Comparison of ENCODE assay signal across 15 mouse cellular contexts in the genomic region with DNA sequence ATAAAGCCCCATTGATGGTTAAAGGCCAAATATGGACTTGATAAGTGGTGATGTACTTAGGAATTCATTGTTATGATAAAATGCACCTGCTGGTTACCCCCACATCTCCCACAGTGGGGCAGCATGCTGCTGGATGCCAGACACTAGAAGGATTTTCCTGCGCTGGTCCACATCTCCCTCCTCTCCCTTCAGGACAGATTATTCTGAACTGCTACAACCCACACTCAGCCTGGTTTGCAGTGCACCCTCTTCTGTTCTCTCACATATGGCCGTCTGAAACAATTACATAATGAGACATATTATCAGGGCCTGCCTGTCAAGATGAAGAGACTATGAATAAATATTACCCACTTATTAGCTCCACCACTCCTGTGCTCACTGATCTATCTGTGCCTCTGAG.
DNase-seq lines count a peak whose midpoint lies in the region; ATAC-seq and TF ChIP-seq lines count a peak whose summit lies in the region.
"Had no signal": no experiment of that assay in that cellular context is flagged by ENCODE, and none has a peak within 500 bp of the region (broad histone marks: within the 10 kb centered on the region; RNA-seq: fewer than 3 reads in every experiment).

No protein-coding gene starts in this region.

- ATAC-seq in midbrain, embryonic 11.5 days (ENCODE audit: low FRiP score), result peak; percentile 72
- ATAC-seq in midbrain, postnatal 0 days (ENCODE audit: low FRiP score), result no peak
- no peak for ATAC-seq in hindbrain, postnatal 0 days
- ATAC-seq in neural tube, embryonic 14.5 days (ENCODE audit: low read depth), result peak; percentile 52; the same call in 1 of the 2 replicates

- WGBS in midbrain, embryonic 11.5 days, result 42% methylated on average over 2 of the region's 2 CpGs
- WGBS in midbrain, postnatal 0 days, result 25% methylated on average over 2 of the region's 2 CpGs
- 37% methylated on average over 2 of the region's 2 CpGs for WGBS in hindbrain, postnatal 0 days
- WGBS in neural tube, embryonic 14.5 days, result 27% methylated on average over 2 of the region's 2 CpGs

- no peak overlapping the region for H3K4me2 ChIP-seq in midbrain, embryonic 11.5 days
- no peak overlapping the region for H3K4me2 ChIP-seq in midbrain, postnatal 0 days (ENCODE audit: low read depth, low read length, poor library complexity, severe bottlenecking)
- H3K4me2 ChIP-seq in hindbrain, postnatal 0 days (ENCODE audit: low read depth, low read length), result no peak overlapping the region
- no peak overlapping the region for H3K4me2 ChIP-seq in neural tube, embryonic 14.5 days (ENCODE audit: low read depth, low read length)
- H3K4me2 ChIP-seq: neural tube, embryonic 13.5 days had no signal

- H3K4me1 ChIP-seq in midbrain, embryonic 11.5 days (ENCODE audit: control insufficient read depth, insufficient read depth, low read length), result 0 out of 2 replicates have a peak, but pooled peaks cover 2% of the 10 kb centered on the region
- no peaks in the 10 kb centered on the region for H3K4me1 ChIP-seq in midbrain, postnatal 0 days (ENCODE audit: insufficient read depth, low read length)
- H3K4me1 ChIP-seq in hindbrain, postnatal 0 days (ENCODE audit: insufficient read depth, low read length), result no peaks in the 10 kb centered on the region
- H3K4me1 ChIP-seq in neural tube, embryonic 14.5 days (ENCODE audit: control insufficient read depth, insufficient read depth, low read length), result no peaks in the 10 kb centered on the region

- no peaks in the 10 kb centered on the region for H3K36me3 ChIP-seq in midbrain, embryonic 11.5 days (ENCODE audit: control insufficient read depth, insufficient read depth, low read length)
- H3K36me3 ChIP-seq in midbrain, postnatal 0 days (ENCODE audit: insufficient read depth, low read length), result no peaks in the 10 kb centered on the region
- H3K36me3 ChIP-seq in hindbrain, postnatal 0 days (ENCODE audit: insufficient read depth, low read length), result no peaks in the 10 kb centered on the region
- H3K36me3 ChIP-seq in neural tube, embryonic 14.5 days (ENCODE audit: control insufficient read depth, insufficient read depth, low read length), result no peaks in the 10 kb centered on the region
- H3K36me3 ChIP-seq: neural tube, embryonic 13.5 days had no signal

- no peaks in the 10 kb centered on the region for H3K9me3 ChIP-seq in midbrain, embryonic 11.5 days (ENCODE audit: control insufficient read depth, low read length)
- no peaks in the 10 kb centered on the region for H3K9me3 ChIP-seq in midbrain, postnatal 0 days (ENCODE audit: low read length)
- H3K9me3 ChIP-seq in hindbrain, postnatal 0 days (ENCODE audit: low read length), result no peaks in the 10 kb centered on the region
- H3K9me3 ChIP-seq in neural tube, embryonic 14.5 days (ENCODE audit: control insufficient read depth, low read length), result no peaks in the 10 kb centered on the region
- H3K9me3 ChIP-seq: neural tube, embryonic 13.5 days had no signal

- H3K27ac ChIP-seq in midbrain, embryonic 11.5 days (ENCODE audit: low read depth, low read length), result no peak overlapping the region
- no peak overlapping the region for H3K27ac ChIP-seq in midbrain, postnatal 0 days (ENCODE audit: low read depth, low read length)
- no peak overlapping the region for H3K27ac ChIP-seq in hindbrain, postnatal 0 days
- H3K27ac ChIP-seq in neural tube, embryonic 14.5 days (ENCODE audit: low read depth, low read length), result no peak overlapping the region
- H3K27ac ChIP-seq: neural tube, embryonic 13.5 days had no signal

- peak; percentile 5 for DNase-seq in embryo, embryonic 11 days
- DNase-seq in embryo, embryonic 10.5 days (ENCODE audit: low spot score), result no peak
- DNase-seq in midbrain, embryonic 11.5 days (ENCODE audit: low spot score, missing footprints), result no peak
- DNase-seq in midbrain, postnatal 0 days (ENCODE audit: low spot score), result no peak
- no peak for DNase-seq in hindbrain, postnatal 0 days (ENCODE audit: low spot score)
- DNase-seq in adrenal gland, postnatal 36 days, result no peak
- no peak for DNase-seq in lung, adult 18-20 months
- DNase-seq: adrenal gland, adult 2 months; cerebellum, adult 18-20 months; gastrocnemius, postnatal 36 days; heart, postnatal 36 days; lung, postnatal 10 days; thymus, postnatal 36 days had no signal

- no peak for TF ChIP-seq CTCF in midbrain, postnatal 0 days (IDR thresholded peaks at IDR 0.05)
- peak; percentile 21 for TF ChIP-seq CTCF in hindbrain, postnatal 0 days (IDR thresholded peaks at IDR 0.05; ENCODE audit: low read depth)

- H3K27me3 ChIP-seq in midbrain, embryonic 11.5 days (ENCODE audit: control insufficient read depth, insufficient read depth, low read length), result no peaks in the 10 kb centered on the region
- no peaks in the 10 kb centered on the region for H3K27me3 ChIP-seq in midbrain, postnatal 0 days (ENCODE audit: insufficient read depth, low read length)
- no peaks in the 10 kb centered on the region for H3K27me3 ChIP-seq in hindbrain, postnatal 0 days (ENCODE audit: insufficient read depth, low read length)
- no peaks in the 10 kb centered on the region for H3K27me3 ChIP-seq in neural tube, embryonic 14.5 days (ENCODE audit: control insufficient read depth, insufficient read depth, low read length)
- H3K27me3 ChIP-seq: neural tube, embryonic 13.5 days had no signal

- H3K9ac ChIP-seq in midbrain, embryonic 11.5 days (ENCODE audit: low read length), result no peak overlapping the region
- H3K9ac ChIP-seq in midbrain, postnatal 0 days (replicated peaks; ENCODE audit: low read length, poor library complexity, severe bottlenecking), result no peak overlapping the region
- H3K9ac ChIP-seq in hindbrain, postnatal 0 days (replicated peaks; ENCODE audit: low read length), result no peak overlapping the region
- no peak overlapping the region for H3K9ac ChIP-seq in neural tube, embryonic 14.5 days (replicated peaks; ENCODE audit: low read depth, low read length)
- H3K9ac ChIP-seq: neural tube, embryonic 13.5 days had no signal

- no peak overlapping the region for H3K4me3 ChIP-seq in midbrain, embryonic 11.5 days (ENCODE audit: low read depth, low read length)
- no peak overlapping the region for H3K4me3 ChIP-seq in midbrain, postnatal 0 days (ENCODE audit: low read depth, low read length)
- no peak overlapping the region for H3K4me3 ChIP-seq in hindbrain, postnatal 0 days (ENCODE audit: low read length)
- H3K4me3 ChIP-seq in neural tube, embryonic 14.5 days (ENCODE audit: low read depth, low read length), result no peak overlapping the region
- H3K4me3 ChIP-seq: neural tube, embryonic 13.5 days had no signal

Comparison
In these comparisons a context has a peak if more than half of its experiments do, and no peak if none do; other contexts are left out.
1. ATAC-seq: peak in midbrain, embryonic 11.5 days (single experiment) and neural tube, embryonic 14.5 days (single experiment); none in midbrain, postnatal 0 days (single experiment) and hindbrain, postnatal 0 days (single experiment).